Mouse (Mus musculus) forebrain, postnatal 0 days (tissue): ENCODE measurements around the gene Dmbx1. TPM values are rescaled to one million over a fixed set of nuclear protein-coding genes. Genes with fewer than 3 reads are reported as not detected.

Experiments
- ATAC-seq: fragments of 200-750 bp; cut with Nextera tagmentation; 2 replicates; pipeline ENCODE4 v1.8.0; 2017; ENCODE audit warnings: mild to moderate bottlenecking, moderate library complexity
- DNase-seq: peaks from one replicate; pipeline ENCODE4 v3.0.0-alpha.2; 2015
- H3K27ac ChIP-seq: fragments of 300-500 bp; sonication (generic); 2 replicates; pipeline ENCODE4 v1.5.1; 2014; ENCODE audit warnings: low read depth, mild to moderate bottlenecking, antibody characterized with exemption, low read length, moderate library complexity, mixed read lengths
- H3K27me3 ChIP-seq: fragments of 300-500 bp; sonication (generic); 2 replicates; pipeline ENCODE4 v1.6.1; 2014; ENCODE audit warnings: mild to moderate bottlenecking, low read length, mixed read lengths; ENCODE audit not compliant: insufficient read depth
- H3K36me3 ChIP-seq: fragments of 300-500 bp; sonication (generic); 2 replicates; pipeline ENCODE4 v1.6.1; 2014; ENCODE audit warnings: mild to moderate bottlenecking, moderate library complexity; ENCODE audit not compliant: insufficient read depth
- H3K4me1 ChIP-seq: fragments of 300-500 bp; sonication (generic); 2 replicates; pipeline ENCODE4 v1.6.1; 2014; ENCODE audit warnings: antibody characterized with exemption; ENCODE audit not compliant: insufficient read depth
- H3K4me2 ChIP-seq: fragments of 300-500 bp; sonication (generic); 2 replicates; pipeline ENCODE4 v1.6.1; 2014; ENCODE audit warnings: low read depth, mild to moderate bottlenecking, moderate library complexity
- H3K4me3 ChIP-seq: fragments of 300-500 bp; sonication (generic); 2 replicates; pipeline ENCODE4 v1.5.1; 2014; ENCODE audit warnings: low read depth, low read length, mixed read lengths
- H3K9ac ChIP-seq: fragments of 300-500 bp; sonication (generic); 2 replicates; pipeline ENCODE4 v1.6.1; 2014; ENCODE audit warnings: mild to moderate bottlenecking
- H3K9me3 ChIP-seq: fragments of 300-500 bp; sonication (generic); 2 replicates; pipeline ENCODE4 v1.6.1; 2016; ENCODE audit warnings: low read length
- CTCF ChIP-seq: sonication (generic); IDR thresholded peaks from 2 replicates; pipeline ENCODE4 v1.5.1; 2016; ENCODE audit warnings: antibody characterized with exemption, control low read depth, low read depth
- WGBS: fragments of 180-500 bp; shearing (Covaris S2); extraction: QIAGEN DNeasy Blood & Tissue Kit; methylation state at CpG from one replicate; pipeline ENCODE4 v1.1.7; 2014; 5-methylcytosine and 5-hydroxymethylcytosine counted together
- polyA plus RNA-seq: library from polyadenylated mRNA; unstranded; fragments of >200 nt; fragmentation: Nextera tagmentation; extraction: Ambion mirVana; gene quantifications from 2 replicates; pipeline ENCODE4 v1.2.1, GENCODE M21; 2015
- total RNA-seq: library from RNA; depleted of rRNA; stranded (reverse); fragments of >200 nt; gene quantifications from 2 replicates; pipeline ENCODE4 v1.2.3, GENCODE M21; 2014

Dmbx1 gene
- total and polyA plus RNA-seq, 2 experiments from 2014 or later = 0.23 TPM; not detected in 1

GRCm38 (mm10) chr4:115890066-115890465 lies 49.7 kb downstream of the Dmbx1 start:
- no peaks in the 10 kb centered on the region for H3K36me3 ChIP-seq
- ATAC-seq = no peak

GRCm38 (mm10) chr4:115886875-115887274 lies 52.9 kb downstream of the Dmbx1 start:
- Histone ChIP-seq H3K4me1 (no peaks in the 10 kb centered on the region; the same call in 1 of the 2 replicates), H3K27me3 (peaks cover 13% of the 10 kb centered on the region; the same call in 1 of the 2 replicates), H3K36me3 (no peaks in the 10 kb centered on the region), H3K4me2 (no peak overlapping the region), H3K9ac (no peak overlapping the region), H3K27ac (no peak overlapping the region), H3K4me3 (no peak overlapping the region), H3K9me3 (no peaks in the 10 kb centered on the region)
- TF ChIP-seq CTCF = no peak
- DNase-seq (no peak), ATAC-seq (no peak)
- WGBS = 39% methylated on average over 1 of the region's 1 CpGs

More at GRCm38 (mm10) chr4:115890066-115890465, 49.7 kb downstream of the Dmbx1 start:
- no peak for TF ChIP-seq CTCF
- WGBS = 10% methylated on average over 6 of the region's 6 CpGs
- Histone ChIP-seq H3K4me1 (no peaks in the 10 kb centered on the region; the same call in 1 of the 2 replicates), H3K4me3 (peak overlapping the region; percentile 27), H3K4me2 (peak overlapping the region; percentile 55), H3K27me3 (peaks cover 13% of the 10 kb centered on the region; the same call in 1 of the 2 replicates), H3K9ac (peak overlapping the region; percentile 37; the same call in 1 of the 2 replicates), H3K27ac (no peak overlapping the region), H3K9me3 (no peaks in the 10 kb centered on the region)
- no peak for DNase-seq

GRCm38 (mm10) chr4:115885846-115886245 lies 53.9 kb downstream of the Dmbx1 start:
- 80% methylated on average over 3 of the region's 3 CpGs for WGBS
- Histone ChIP-seq H3K27ac (no peak overlapping the region), H3K36me3 (no peaks in the 10 kb centered on the region), H3K27me3 (peaks cover 6% of the 10 kb centered on the region; the same call in 1 of the 2 replicates), H3K4me2 (no peak overlapping the region), H3K9ac (no peak overlapping the region), H3K4me3 (no peak overlapping the region), H3K9me3 (no peaks in the 10 kb centered on the region), H3K4me1 (peaks cover 8% of the 10 kb centered on the region)
- peak; percentile 73 for DNase-seq
- no peak for TF ChIP-seq CTCF
- peak; percentile 90 for ATAC-seq

GRCm38 (mm10) chr4:115884022-115884421 lies 55.7 kb downstream of the Dmbx1 start, which contains the start of gene Kncn:
Kncn (plus strand) TSS chr4:115884400.
- no peaks in the 10 kb centered on the region; the same call in 1 of the 2 replicates for H3K27me3 ChIP-seq
- H3K4me3 ChIP-seq = no peak within 1 kb of the TSS
- no peak within 1 kb of the TSS for H3K27ac ChIP-seq
- TF ChIP-seq CTCF = no peak
- H3K36me3 ChIP-seq = no peaks in the 10 kb centered on the region
- 74% methylated on average over 6 of the region's 6 CpGs for WGBS
- no peak within 1 kb of the TSS for H3K9ac ChIP-seq
- no peak for DNase-seq
- H3K4me1 ChIP-seq = peaks cover 8% of the 10 kb centered on the region
- no peak for ATAC-seq
- H3K9me3 ChIP-seq = no peaks in the 10 kb centered on the region
- no peak within 1 kb of the TSS for H3K4me2 ChIP-seq

GRCm38 (mm10) chr4:115882195-115882594 lies 57.5 kb downstream of the Dmbx1 start:
- Histone ChIP-seq H3K4me3 (no peak overlapping the region), H3K27me3 (no peaks in the 10 kb centered on the region), H3K4me1 (peaks cover 16% of the 10 kb centered on the region), H3K36me3 (no peaks in the 10 kb centered on the region), H3K9me3 (no peaks in the 10 kb centered on the region), H3K27ac (no peak overlapping the region), H3K4me2 (no peak overlapping the region), H3K9ac (no peak overlapping the region)
- TF ChIP-seq CTCF = no peak
- no peak for DNase-seq
- 67% methylated on average over 4 of the region's 4 CpGs for WGBS
- ATAC-seq = no peak

GRCm38 (mm10) chr4:115881183-115881582 lies 58.5 kb downstream of the Dmbx1 start:
- no peak overlapping the region for H3K27ac ChIP-seq
- H3K9me3 ChIP-seq = no peaks in the 10 kb centered on the region
- no peak overlapping the region for H3K4me2 ChIP-seq
- H3K9ac ChIP-seq = no peak overlapping the region
- WGBS = 0% methylated on average over 1 of the region's 1 CpGs
- DNase-seq (peak; percentile 75), ATAC-seq (peak; percentile 73)
- H3K27me3 ChIP-seq = no peaks in the 10 kb centered on the region
- H3K4me1 ChIP-seq = peaks cover 16% of the 10 kb centered on the region
- no peak for TF ChIP-seq CTCF
- H3K4me3 ChIP-seq = no peak overlapping the region
- H3K36me3 ChIP-seq = no peaks in the 10 kb centered on the region

GRCm38 (mm10) chr4:115878828-115879227 lies 60.9 kb downstream of the Dmbx1 start:
- TF ChIP-seq CTCF = no peak
- H3K9ac ChIP-seq = no peak overlapping the region
- H3K9me3 ChIP-seq = no peaks in the 10 kb centered on the region
- no peak overlapping the region for H3K4me3 ChIP-seq
- WGBS = 34% methylated on average over 9 of the region's 9 CpGs
- no peak overlapping the region for H3K4me2 ChIP-seq
- peaks cover 16% of the 10 kb centered on the region for H3K4me1 ChIP-seq
- DNase-seq = no peak
- no peaks in the 10 kb centered on the region for H3K27me3 ChIP-seq
- 0 out of 2 replicates have a peak, but pooled peaks have one; percentile 8 for ATAC-seq
- H3K36me3 ChIP-seq = peaks cover 9% of the 10 kb centered on the region
- H3K27ac ChIP-seq = no peak overlapping the region
